Comparison of ENCODE assay signal across 13 mouse cellular contexts in the genomic region with DNA sequence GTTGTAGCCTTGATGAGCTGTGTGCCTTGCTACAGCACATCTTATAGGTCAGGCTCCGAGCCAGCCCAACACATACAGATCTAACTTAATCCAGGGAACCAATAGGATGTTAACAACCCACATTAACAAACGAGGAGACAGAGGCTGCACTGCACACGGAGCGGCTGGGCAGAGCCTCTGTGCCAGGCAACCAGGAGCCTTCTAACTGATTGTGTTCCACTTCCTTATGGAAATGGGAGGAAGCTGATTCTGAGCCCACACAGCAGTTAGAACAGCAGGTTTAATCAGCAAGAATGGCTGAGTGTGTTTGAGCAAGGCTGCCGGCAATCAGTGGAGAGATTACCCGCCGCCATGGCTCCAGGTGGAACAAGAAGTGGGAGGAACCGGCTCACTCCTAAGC. TPM values are rescaled to one million over a fixed set of nuclear protein-coding genes. Genes with fewer than 3 reads are reported as not detected.
DNase-seq lines count a peak whose midpoint lies in the region; ATAC-seq and TF ChIP-seq lines count a peak whose summit lies in the region.
"Had no signal": no experiment of that assay in that cellular context is flagged by ENCODE, and none has a peak within 500 bp of the region (broad histone marks: within the 10 kb centered on the region; RNA-seq: fewer than 3 reads in every experiment).

No protein-coding gene starts in this region.

- TF ChIP-seq CTCF in hindbrain, postnatal 0 days (IDR thresholded peaks at IDR 0.05; ENCODE audit: low read depth) = no peak
- TF ChIP-seq CTCF in cortical plate, adult 2 months (IDR thresholded peaks at IDR 0.05; ENCODE audit: extremely low read depth, insufficient read depth, low read length) = no peak

- no peaks in the 10 kb centered on the region for H3K27me3 ChIP-seq in hindbrain, postnatal 0 days (ENCODE audit: insufficient read depth, low read length)
- no peaks in the 10 kb centered on the region for H3K27me3 ChIP-seq in hindbrain, embryonic 14.5 days (ENCODE audit: control insufficient read depth, insufficient read depth, low read length)
- H3K27me3 ChIP-seq in intestine, embryonic 14.5 days (replicated peaks; ENCODE audit: control insufficient read depth, insufficient read depth, low read length) = 0 out of 2 replicates have a peak, but pooled peaks cover 2% of the 10 kb centered on the region
- H3K27me3 ChIP-seq in kidney, embryonic 14.5 days (ENCODE audit: control insufficient read depth, insufficient read depth, low read length) = no peaks in the 10 kb centered on the region; the same call in none of the 2 replicates

- no peak overlapping the region for H3K9ac ChIP-seq in hindbrain, postnatal 0 days (replicated peaks; ENCODE audit: low read length)
- H3K9ac ChIP-seq in hindbrain, embryonic 14.5 days = no peak overlapping the region
- H3K9ac ChIP-seq in intestine, embryonic 14.5 days (ENCODE audit: low read length) = no peak overlapping the region
- H3K9ac ChIP-seq in kidney, embryonic 14.5 days (ENCODE audit: low read depth, low read length) = no peak overlapping the region
- H3K9ac ChIP-seq: hindbrain, embryonic 12.5 days; liver, postnatal 0 days had no signal

- no peaks in the 10 kb centered on the region for H3K36me3 ChIP-seq in hindbrain, postnatal 0 days (ENCODE audit: insufficient read depth, low read length)
- H3K36me3 ChIP-seq in hindbrain, embryonic 14.5 days (replicated peaks; ENCODE audit: control insufficient read depth, insufficient read depth) = no peaks in the 10 kb centered on the region
- H3K36me3 ChIP-seq in intestine, embryonic 14.5 days (ENCODE audit: control insufficient read depth, insufficient read depth, low read length) = no peaks in the 10 kb centered on the region
- H3K36me3 ChIP-seq in kidney, embryonic 14.5 days (ENCODE audit: control insufficient read depth, insufficient read depth, low read length) = no peaks in the 10 kb centered on the region
- H3K36me3 ChIP-seq: G1E; hindbrain, embryonic 12.5 days had no signal

- WGBS in hindbrain, postnatal 0 days = 46% methylated on average over 8 of the region's 8 CpGs
- WGBS in hindbrain, embryonic 14.5 days = 59% methylated on average over 8 of the region's 8 CpGs
- 54% methylated on average over 8 of the region's 8 CpGs for WGBS in intestine, embryonic 14.5 days
- WGBS in kidney, embryonic 14.5 days = 56% methylated on average over 8 of the region's 8 CpGs

- DNase-seq in hindbrain, postnatal 0 days (ENCODE audit: low spot score) = peak; percentile 54
- DNase-seq in hindbrain, embryonic 14.5 days (ENCODE audit: low spot score) = no peak
- DNase-seq in intestine, embryonic 14.5 days (ENCODE audit: low spot score) = no peak
- peak; percentile 46 to 56 for DNase-seq in right cerebral cortex, postnatal 10 days (ENCODE audit: low spot score in 2 of 2)
- DNase-seq in kidney, postnatal 4 days = no peak
- DNase-seq: gastrocnemius, adult 2 months; liver, postnatal 0 days had no signal

- no peak for ATAC-seq in hindbrain, postnatal 0 days
- no peak for ATAC-seq in hindbrain, embryonic 14.5 days (ENCODE audit: low FRiP score)
- ATAC-seq in intestine, embryonic 14.5 days (replicated peaks; ENCODE audit: low FRiP score, low TSS enrichment, low read depth) = 0 out of 2 replicates have a peak, but pooled peaks have one; percentile 16
- ATAC-seq in kidney, embryonic 14.5 days (ENCODE audit: low FRiP score, low TSS enrichment) = no peak
- ATAC-seq: liver, postnatal 0 days; midbrain, embryonic 16.5 days had no signal

- H3K4me2 ChIP-seq in hindbrain, postnatal 0 days (ENCODE audit: low read depth, low read length) = no peak overlapping the region
- H3K4me2 ChIP-seq in hindbrain, embryonic 14.5 days (replicated peaks) = no peak overlapping the region
- H3K4me2 ChIP-seq in intestine, embryonic 14.5 days (ENCODE audit: low read length) = no peak overlapping the region; the same call in 1 of the 2 replicates
- no peak overlapping the region for H3K4me2 ChIP-seq in kidney, embryonic 14.5 days (replicated peaks; ENCODE audit: low read depth, low read length)
- H3K4me2 ChIP-seq: hindbrain, embryonic 12.5 days had no signal

- H3K4me3 ChIP-seq in hindbrain, postnatal 0 days (ENCODE audit: low read length) = no peak overlapping the region
- H3K4me3 ChIP-seq in hindbrain, embryonic 14.5 days (replicated peaks; ENCODE audit: low read length) = no peak overlapping the region
- no peak overlapping the region for H3K4me3 ChIP-seq in cortical plate, adult 2 months (ENCODE audit: insufficient read depth, low read length)
- no peak overlapping the region for H3K4me3 ChIP-seq in intestine, embryonic 14.5 days (ENCODE audit: low read depth, low read length)
- H3K4me3 ChIP-seq in kidney, embryonic 14.5 days (ENCODE audit: low read length) = no peak overlapping the region
- H3K4me3 ChIP-seq: gastrocnemius, adult 2 months; hindbrain, embryonic 12.5 days had no signal

- H3K4me1 ChIP-seq in hindbrain, postnatal 0 days (ENCODE audit: insufficient read depth, low read length) = peaks cover 9% of the 10 kb centered on the region
- H3K4me1 ChIP-seq in hindbrain, embryonic 14.5 days (replicated peaks; ENCODE audit: control insufficient read depth, insufficient read depth, low read length) = no peaks in the 10 kb centered on the region; the same call in 1 of the 2 replicates
- peaks cover 13% of the 10 kb centered on the region for H3K4me1 ChIP-seq in cortical plate, adult 2 months (ENCODE audit: control insufficient read depth, insufficient read depth, low read length)
- peaks cover 12% of the 10 kb centered on the region; the same call in 1 of the 2 replicates for H3K4me1 ChIP-seq in intestine, embryonic 14.5 days (replicated peaks; ENCODE audit: control insufficient read depth, insufficient read depth, low read length)
- H3K4me1 ChIP-seq in kidney, embryonic 14.5 days (ENCODE audit: control insufficient read depth, insufficient read depth, low read length) = peaks cover 16% of the 10 kb centered on the region

- peak; percentile 70 for TF ChIP-seq POLR2A in cortical plate, adult 2 months (IDR thresholded peaks at IDR 0.05; ENCODE audit: extremely low read depth, insufficient read depth, low read length)

- H3K27ac ChIP-seq in hindbrain, postnatal 0 days = peak overlapping the region; percentile 60; the same call in 1 of the 2 replicates
- no peak overlapping the region for H3K27ac ChIP-seq in hindbrain, embryonic 14.5 days
- H3K27ac ChIP-seq in cortical plate, adult 2 months (ENCODE audit: insufficient read depth, low read length) = 0 out of 2 replicates have a peak overlapping the region, but pooled peaks have one; percentile 4
- no peak overlapping the region for H3K27ac ChIP-seq in intestine, embryonic 14.5 days (ENCODE audit: low read depth)
- no peak overlapping the region for H3K27ac ChIP-seq in kidney, embryonic 14.5 days (ENCODE audit: low read depth, low read length)
- H3K27ac ChIP-seq: gastrocnemius, adult 2 months; hindbrain, embryonic 12.5 days had no signal

- no peaks in the 10 kb centered on the region for H3K9me3 ChIP-seq in hindbrain, postnatal 0 days (ENCODE audit: low read length)
- no peaks in the 10 kb centered on the region for H3K9me3 ChIP-seq in hindbrain, embryonic 14.5 days (ENCODE audit: control insufficient read depth, low read length)
- no peaks in the 10 kb centered on the region for H3K9me3 ChIP-seq in intestine, embryonic 14.5 days (ENCODE audit: control insufficient read depth, low read length)
- H3K9me3 ChIP-seq in kidney, embryonic 14.5 days (ENCODE audit: control insufficient read depth, low read length) = no peaks in the 10 kb centered on the region
- H3K9me3 ChIP-seq: G1E; hindbrain, embryonic 12.5 days had no signal

RNA-seq across cellular contexts. Expression of a gene that starts 37.4 kb away (rescaled TPM):
- total RNA-seq in hindbrain, postnatal 0 days (2014; rRNA removed) = 9.7 and 14.7 TPM in 2 replicates
- 34.4 and 35.3 TPM in 2 replicates for polyA plus RNA-seq in hindbrain, postnatal 0 days (2015; fragmentation: Nextera tagmentation; extraction: Ambion mirVana)
- 35.3 and 35.6 TPM in 2 replicates for polyA plus RNA-seq in hindbrain, embryonic 14.5 days (2014; fragmentation: Nextera tagmentation; extraction: Ambion mirVana)
- polyA plus RNA-seq in cortical plate, adult 2 months (2012; rRNA removed) = 19.9 TPM in 2 replicates
- 43.8 and 43.9 TPM in 2 replicates for polyA plus RNA-seq in intestine, embryonic 14.5 days (2014; fragmentation: Nextera tagmentation; extraction: Ambion mirVana)
- polyA plus RNA-seq in kidney, embryonic 14.5 days (2014; fragmentation: Nextera tagmentation; extraction: Ambion mirVana) = 47.7 and 49.4 TPM in 2 replicates

RNA-seq across cellular contexts. Expression of a gene that starts 56.3 kb away (rescaled TPM):
- total RNA-seq in hindbrain, postnatal 0 days (2014; rRNA removed) = not detected in 2 replicates
- not detected in 2 replicates for polyA plus RNA-seq in hindbrain, postnatal 0 days (2015; fragmentation: Nextera tagmentation; extraction: Ambion mirVana)
- 3.9 TPM in 1 of 2 replicates, not detected in the other for polyA plus RNA-seq in hindbrain, embryonic 14.5 days (2014; fragmentation: Nextera tagmentation; extraction: Ambion mirVana)
- polyA plus RNA-seq in cortical plate, adult 2 months (2012; rRNA removed) = not detected in 2 replicates
- polyA plus RNA-seq in intestine, embryonic 14.5 days (2014; fragmentation: Nextera tagmentation; extraction: Ambion mirVana) = 2.2 TPM in 1 of 2 replicates, not detected in the other
- polyA plus RNA-seq in kidney, embryonic 14.5 days (2014; fragmentation: Nextera tagmentation; extraction: Ambion mirVana) = 2.0 and 3.2 TPM in 2 replicates
- total RNA-seq: gastrocnemius, adult 2 months; left cerebral cortex, adult 8-10 months had no signal
- polyA plus RNA-seq: G1E; hindbrain, embryonic 12.5 days; liver, postnatal 0 days; midbrain, embryonic 16.5 days had no signal

Comparison
In these comparisons a context has a peak if more than half of its experiments do, and no peak if none do; other contexts are left out.
1. DNase-seq: peak in hindbrain, postnatal 0 days (single experiment) and right cerebral cortex, postnatal 10 days (2 of 2); none in hindbrain, embryonic 14.5 days (single experiment), intestine, embryonic 14.5 days (single experiment) and kidney, postnatal 4 days (0 of 2).
2. H3K27ac ChIP-seq: peak in hindbrain, postnatal 0 days (single experiment) and cortical plate, adult 2 months (single experiment); none in hindbrain, embryonic 14.5 days (single experiment), intestine, embryonic 14.5 days (single experiment) and kidney, embryonic 14.5 days (single experiment).